Mouse (Mus musculus) MEL (cell line): ENCODE measurements around the gene Abcb9.

Source experiments
- CTCF ChIP-seq, 3 experiments: IDR thresholded peaks in 2 of 3; conservative IDR thresholded peaks in 1 of 3; 2 replicates each; pipeline ENCODE4 v1.5.1; 2011 to 2012; ENCODE audit warnings: low read length in 3 of 3, low read depth in 2 of 3, mild to moderate bottlenecking in 2 of 3, improper control_type of control experiment in 1 of 3, inconsistent platforms in 1 of 3, mixed read lengths in 1 of 3, moderate library complexity in 1 of 3; ENCODE audit not compliant: control insufficient read depth in 1 of 3, insufficient read depth in 1 of 3, poor library complexity in 1 of 3, severe bottlenecking in 1 of 3
- EP300 ChIP-seq, 2 experiments: IDR thresholded peaks; 2 replicates each; pipeline ENCODE4 v1.6.1; 2011; ENCODE audit warnings: improper control_type of control experiment in 2 of 2, low read length in 2 of 2, low read depth in 1 of 2, mild to moderate bottlenecking in 1 of 2
- MAFK ChIP-seq: IDR thresholded peaks from 2 replicates; pipeline ENCODE4 v1.6.1; 2011; ENCODE audit warnings: low read depth, mild to moderate bottlenecking, low read length, improper control_type of control experiment, borderline replicate concordance
- RCOR1 ChIP-seq: IDR thresholded peaks from 2 replicates; pipeline ENCODE4 v1.6.1; 2012; ENCODE audit warnings: low read depth, mild to moderate bottlenecking, inconsistent platforms, low read length, improper control_type of control experiment
- UBTF ChIP-seq: IDR thresholded peaks from 2 replicates; pipeline ENCODE4 v1.6.1; 2012; ENCODE audit warnings: low read depth, mild to moderate bottlenecking, inconsistent platforms, low read length, improper control_type of control experiment, moderate library complexity, borderline replicate concordance; ENCODE audit not compliant: insufficient read depth

GRCm38 (mm10) chr5:124018651-124019050 lies 76.9 kb downstream of the Abcb9 start:
- TF ChIP-seq MAFK: no peak
- TF ChIP-seq CTCF (IDR thresholded peaks at IDR 0.05 in 2 of 3, conservative IDR thresholded peaks at IDR 0.05 in 1 of 3; ENCODE audit: control insufficient read depth in 1 of 3, insufficient read depth in 1 of 3, low read depth in 2 of 3, low read length in 3 of 3, poor library complexity in 1 of 3, severe bottlenecking in 1 of 3): no peak
- no peak for TF ChIP-seq RCOR1
- TF ChIP-seq UBTF: no peak
- TF ChIP-seq EP300 (IDR thresholded peaks at IDR 0.05; ENCODE audit: low read depth in 1 of 2, low read length in 2 of 2): no peak
